ENCODE assay signal across 25 mouse cellular contexts in genomic region chr6:124418686-124419085, GRCm38 (mm10). TPM values are rescaled to one million over a fixed set of nuclear protein-coding genes. Genes with fewer than 3 reads are reported as not detected.
"Had no signal": no experiment of that assay in that cellular context is flagged by ENCODE, and none has a peak within 500 bp of the region (broad histone marks: within the 10 kb centered on the region; RNA-seq: fewer than 3 reads in every experiment).

No protein-coding gene starts in this region.

- DNase-seq: gastrocnemius, adult 2 months; gastrocnemius, postnatal 10 days; gastrocnemius, postnatal 25 days; heart, adult 18-20 months; heart, postnatal 10 days; heart, postnatal 4 days; kidney, postnatal 14 days; kidney, postnatal 4 days; layer of hippocampus, adult 9-11 months; layer of hippocampus, postnatal 36 days; left cerebral cortex, postnatal 4 days had no signal

- H3K27ac ChIP-seq: gastrocnemius, adult 2 months; heart, embryonic 10.5 days; hindbrain, embryonic 10.5 days; hindbrain, embryonic 12.5 days; hindbrain, embryonic 14.5 days; intestine, embryonic 15.5 days; layer of hippocampus, adult 2 months; limb, embryonic 13.5 days; limb, embryonic 15.5 days; liver, embryonic 14.5 days had no signal

- H3K4me2 ChIP-seq: heart, embryonic 12.5 days; hindbrain, embryonic 12.5 days; hindbrain, embryonic 14.5 days; intestine, embryonic 15.5 days; limb, embryonic 13.5 days; limb, embryonic 15.5 days; liver, embryonic 11.5 days had no signal

- H3K4me1 ChIP-seq: intestine, embryonic 15.5 days had no signal

- H3K4me3 ChIP-seq: gastrocnemius, adult 2 months; heart, embryonic 10.5 days; heart, embryonic 12.5 days; hindbrain, embryonic 10.5 days; hindbrain, embryonic 12.5 days; intestine, embryonic 15.5 days; layer of hippocampus, adult 2 months; limb, embryonic 13.5 days; limb, embryonic 15.5 days had no signal

- H3K9me3 ChIP-seq: heart, embryonic 10.5 days; hindbrain, embryonic 10.5 days; hindbrain, embryonic 12.5 days; intestine, embryonic 15.5 days; limb, embryonic 15.5 days had no signal

- H3K36me3 ChIP-seq: heart, embryonic 10.5 days; heart, embryonic 12.5 days; hindbrain, embryonic 10.5 days; hindbrain, embryonic 12.5 days; intestine, embryonic 15.5 days; limb, embryonic 13.5 days; limb, embryonic 15.5 days had no signal

- H3K9ac ChIP-seq: heart, embryonic 12.5 days; hindbrain, embryonic 12.5 days; hindbrain, embryonic 14.5 days; intestine, embryonic 15.5 days; limb, embryonic 13.5 days; limb, embryonic 15.5 days; liver, embryonic 14.5 days had no signal

- ATAC-seq: hindbrain, embryonic 16.5 days; inflammation-experienced regulatory T-cells, adult 6 months; intestine, embryonic 15.5 days; intestine, postnatal 0 days had no signal

- H3K27me3 ChIP-seq: heart, embryonic 12.5 days; hindbrain, embryonic 12.5 days; intestine, embryonic 15.5 days; limb, embryonic 13.5 days; limb, embryonic 15.5 days had no signal

RNA-seq across cellular contexts. Expression of gene Clstn3, which starts 45.9 kb away (rescaled TPM):
- polyA plus RNA-seq: inflammation-experienced regulatory T-cells, adult 6 months had no signal
